Mouse (Mus musculus) embryonic facial prominence, embryonic 14.5 days (tissue): ENCODE measurements around the gene Lrrc63. TPM values are rescaled to one million over a fixed set of nuclear protein-coding genes. Genes with fewer than 3 reads are reported as not detected.
A peak's percentile ranks its signal among the peaks of the same experiment; 100 is the strongest.

Experiments used
- ATAC-seq: fragments of 200-750 bp; cut with Nextera tagmentation; 2 replicates; pipeline ENCODE4 v1.8.0; 2017; ENCODE audit warnings: low read depth, moderate number of reproducible peaks, moderate TSS enrichment
- DNase-seq: peaks from one replicate; pipeline ENCODE4 v3.0.0-alpha.2; 2015; ENCODE audit warnings: low spot score
- H3K27ac ChIP-seq: fragments of 300-500 bp; sonication (generic); replicated peaks from 2 replicates; pipeline ENCODE4 v1.5.1; 2014; ENCODE audit warnings: low read depth, mild to moderate bottlenecking, low read length, moderate library complexity
- H3K27me3 ChIP-seq: fragments of 300-500 bp; sonication (generic); replicated peaks from 2 replicates; pipeline ENCODE4 v1.6.1; 2014; ENCODE audit warnings: low read length; ENCODE audit not compliant: control insufficient read depth, insufficient read depth
- H3K36me3 ChIP-seq: fragments of 300-500 bp; sonication (generic); 2 replicates; pipeline ENCODE4 v1.6.1; 2014; ENCODE audit warnings: low read length, mixed read lengths; ENCODE audit not compliant: control insufficient read depth, insufficient read depth
- H3K4me1 ChIP-seq: fragments of 300-500 bp; sonication (generic); 2 replicates; pipeline ENCODE4 v1.6.1; 2014; ENCODE audit warnings: antibody characterized with exemption, low read length; ENCODE audit not compliant: control insufficient read depth, insufficient read depth
- H3K4me2 ChIP-seq: fragments of 300-500 bp; sonication (generic); 2 replicates; pipeline ENCODE4 v1.6.1; 2014; ENCODE audit warnings: low read depth, mild to moderate bottlenecking, low read length, moderate library complexity, mixed read lengths
- H3K4me3 ChIP-seq: fragments of 300-500 bp; sonication (generic); 2 replicates; pipeline ENCODE4 v1.5.1; 2014; ENCODE audit warnings: low read depth, mild to moderate bottlenecking, low read length
- H3K9ac ChIP-seq: fragments of 300-500 bp; sonication (generic); 2 replicates; pipeline ENCODE4 v1.6.1; 2014; ENCODE audit warnings: low read depth, mild to moderate bottlenecking, low read length, moderate library complexity, mixed read lengths
- H3K9me3 ChIP-seq: fragments of 300-500 bp; sonication (generic); 2 replicates; pipeline ENCODE4 v1.6.1; 2016; ENCODE audit warnings: low read length; ENCODE audit not compliant: control insufficient read depth
- WGBS: fragments of 180-500 bp; shearing (Covaris S2); extraction: QIAGEN DNeasy Blood & Tissue Kit; methylation state at CpG from one replicate; pipeline ENCODE4 v1.1.7; 2014; 5-methylcytosine and 5-hydroxymethylcytosine counted together
- polyA plus RNA-seq: library from polyadenylated mRNA; unstranded; fragments of >200 nt; fragmentation: Nextera tagmentation; extraction: Ambion mirVana; gene quantifications from 2 replicates; pipeline ENCODE4 v1.2.1, GENCODE M21; 2014

Gene Lrrc63
- polyA plus RNA-seq, 1 experiment from 2014 or later = not detected

GRCm38 (mm10) chr14:75063936-75064335 is 66.7 kb downstream of the Lrrc63 start:
- no peak overlapping the region for H3K9ac ChIP-seq
- DNase-seq = no peak
- 95% methylated on average over 8 of the region's 8 CpGs for WGBS

GRCm38 (mm10) chr14:75060562-75060961 is 70.1 kb downstream of the Lrrc63 start:
- no peaks in the 10 kb centered on the region for H3K9me3 ChIP-seq
- 39% methylated on average over 8 of the region's 8 CpGs for WGBS
- no peak overlapping the region for H3K9ac ChIP-seq
- H3K4me2 ChIP-seq = no peak overlapping the region
- ATAC-seq = no peak
- H3K27me3 ChIP-seq = no peaks in the 10 kb centered on the region
- no peak overlapping the region for H3K4me3 ChIP-seq
- no peaks in the 10 kb centered on the region for H3K36me3 ChIP-seq
- DNase-seq = peak; percentile 42
- no peak overlapping the region for H3K27ac ChIP-seq
- no peaks in the 10 kb centered on the region for H3K4me1 ChIP-seq

More at GRCm38 (mm10) chr14:75063936-75064335, 66.7 kb downstream of the Lrrc63 start:
- Histone ChIP-seq H3K4me2 (no peak overlapping the region), H3K4me1 (no peaks in the 10 kb centered on the region), H3K27me3 (no peaks in the 10 kb centered on the region), H3K9me3 (no peaks in the 10 kb centered on the region), H3K4me3 (no peak overlapping the region), H3K27ac (no peak overlapping the region), H3K36me3 (no peaks in the 10 kb centered on the region)
- ATAC-seq = no peak

- Histone ChIP-seq H3K4me1 (no peaks in the 10 kb centered on the region), H3K27me3 (no peaks in the 10 kb centered on the region), H3K9me3 (no peaks in the 10 kb centered on the region), H3K9ac (no peak overlapping the region), H3K4me2 (no peak overlapping the region), H3K27ac (no peak overlapping the region), H3K4me3 (no peak overlapping the region), H3K36me3 (no peaks in the 10 kb centered on the region)
- ATAC-seq (no peak), DNase-seq (no peak)
- WGBS = 70% methylated on average over 9 of the region's 9 CpGs
Observed at GRCm38 (mm10) chr14:75056861-75057431, 73.7 kb downstream of the Lrrc63 start.

GRCm38 (mm10) chr14:75054455-75055343 is 76.0 kb downstream of the Lrrc63 start:
- no peaks in the 10 kb centered on the region for H3K4me1 ChIP-seq
- no peak overlapping the region for H3K9ac ChIP-seq
- DNase-seq = no peak
- no peak overlapping the region for H3K4me3 ChIP-seq
- no peaks in the 10 kb centered on the region for H3K27me3 ChIP-seq
- 75% methylated on average over 14 of the region's 14 CpGs for WGBS
- H3K27ac ChIP-seq = no peak overlapping the region
- H3K9me3 ChIP-seq = no peaks in the 10 kb centered on the region
- no peak overlapping the region for H3K4me2 ChIP-seq
- no peak for ATAC-seq
- H3K36me3 ChIP-seq = no peaks in the 10 kb centered on the region

GRCm38 (mm10) chr14:75052451-75052850 is 78.2 kb downstream of the Lrrc63 start:
- H3K27ac ChIP-seq = no peak overlapping the region
- no peaks in the 10 kb centered on the region for H3K27me3 ChIP-seq
- no peak overlapping the region for H3K4me2 ChIP-seq
- H3K9ac ChIP-seq = no peak overlapping the region
- DNase-seq (no peak), ATAC-seq (no peak)
- no peaks in the 10 kb centered on the region for H3K9me3 ChIP-seq
- no peaks in the 10 kb centered on the region for H3K36me3 ChIP-seq
- no peak overlapping the region for H3K4me3 ChIP-seq
- WGBS = 62% methylated on average over 8 of the region's 8 CpGs
- H3K4me1 ChIP-seq = no peaks in the 10 kb centered on the region

GRCm38 (mm10) chr14:75045184-75045583 is 85.5 kb downstream of the Lrrc63 start:
- H3K27me3 ChIP-seq = no peaks in the 10 kb centered on the region
- H3K4me2 ChIP-seq = no peak overlapping the region
- H3K36me3 ChIP-seq = no peaks in the 10 kb centered on the region
- no peaks in the 10 kb centered on the region for H3K9me3 ChIP-seq
- ATAC-seq (no peak), DNase-seq (no peak)
- no peak overlapping the region for H3K4me3 ChIP-seq
- H3K4me1 ChIP-seq = no peaks in the 10 kb centered on the region
- no peak overlapping the region for H3K27ac ChIP-seq
- H3K9ac ChIP-seq = no peak overlapping the region
- 59% methylated on average over 7 of the region's 7 CpGs for WGBS

- 65% methylated on average over 11 of the region's 11 CpGs for WGBS
- Histone ChIP-seq H3K4me2 (no peak overlapping the region), H3K9me3 (no peaks in the 10 kb centered on the region), H3K27ac (no peak overlapping the region), H3K4me1 (no peaks in the 10 kb centered on the region), H3K4me3 (no peak overlapping the region), H3K9ac (no peak overlapping the region), H3K27me3 (no peaks in the 10 kb centered on the region), H3K36me3 (no peaks in the 10 kb centered on the region)
- DNase-seq (peak; percentile 19), ATAC-seq (no peak)
Observed at GRCm38 (mm10) chr14:75035431-75035830, 95.2 kb downstream of the Lrrc63 start.
